Mouse (Mus musculus) bone marrow macrophage, adult 2 months (primary cell): ENCODE results near the gene Crybb1. TPM values are rescaled to one million over a fixed set of nuclear protein-coding genes. Genes with fewer than 3 reads are reported as not detected.

Source experiments
- H3K27ac ChIP-seq: 2 replicates; pipeline ENCODE4 v1.5.1; 2012; ENCODE audit warnings: low read depth, low read length; ENCODE audit not compliant: insufficient read depth
- H3K4me1 ChIP-seq: 2 replicates; pipeline ENCODE4 v1.6.1; 2012; ENCODE audit warnings: low read length; ENCODE audit not compliant: control insufficient read depth, insufficient read depth
- H3K4me3 ChIP-seq: 2 replicates; pipeline ENCODE4 v1.5.1; 2012; ENCODE audit warnings: mild to moderate bottlenecking, low read length, moderate library complexity; ENCODE audit not compliant: insufficient read depth
- CTCF ChIP-seq: IDR thresholded peaks from 2 replicates; pipeline ENCODE4 v1.5.1; 2012; ENCODE audit warnings: low read depth, mild to moderate bottlenecking, low read length, moderate library complexity
- POLR2A ChIP-seq: IDR thresholded peaks from 2 replicates; pipeline ENCODE4 v1.6.1; 2012; ENCODE audit warnings: mild to moderate bottlenecking, low read depth, low read length, borderline replicate concordance
- polyA plus RNA-seq: library from polyadenylated mRNA; stranded (reverse); fragments of >200 nt; gene quantifications from 2 replicates; pipeline ENCODE4 v1.2.4, GENCODE M21; 2012; ENCODE audit not compliant: missing spikeins, insufficient read depth, insufficient read length

Crybb1 gene
- polyA plus RNA-seq, 1 experiment: not detected

GRCm38 (mm10) chr5:112237866-112238570 is 17.6 kb upstream of the Crybb1 start:
- H3K4me1 ChIP-seq: no peaks in the 10 kb centered on the region
- no peak overlapping the region for H3K27ac ChIP-seq
- TF ChIP-seq CTCF (no peak), POLR2A (no peak)
- no peak overlapping the region for H3K4me3 ChIP-seq

GRCm38 (mm10) chr5:112238781-112239482 is 16.7 kb upstream of the Crybb1 start:
- H3K4me1 ChIP-seq: no peaks in the 10 kb centered on the region
- no peak overlapping the region for H3K4me3 ChIP-seq
- TF ChIP-seq POLR2A (no peak), CTCF (no peak)
- H3K27ac ChIP-seq: no peak overlapping the region

DNA sequence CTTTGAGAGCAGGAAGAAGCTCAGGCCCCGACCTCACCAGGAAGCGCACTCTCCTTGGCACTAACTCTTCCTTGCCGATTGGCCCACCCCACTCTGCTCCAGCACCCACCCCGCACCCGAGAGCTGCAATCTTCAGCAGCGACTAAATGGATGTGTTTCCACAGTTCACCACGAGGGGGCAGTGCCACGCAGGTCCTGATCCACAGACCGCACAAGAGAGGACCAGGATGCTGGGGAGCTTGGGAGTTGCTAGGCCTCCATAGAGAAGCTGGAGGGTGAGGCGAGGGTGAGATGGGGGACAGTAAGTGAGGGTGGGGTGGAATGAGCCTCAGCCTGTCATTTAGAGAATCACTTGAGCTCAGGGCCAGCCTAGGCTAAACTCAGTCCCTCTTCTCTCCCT is 14.9 kb upstream of the Crybb1 start:
- no peak overlapping the region for H3K27ac ChIP-seq
- no peaks in the 10 kb centered on the region for H3K4me1 ChIP-seq
- no peak overlapping the region for H3K4me3 ChIP-seq
- TF ChIP-seq CTCF: peak; percentile 61; the same call in 1 of the 2 replicates
- no peak for TF ChIP-seq POLR2A

DNA sequence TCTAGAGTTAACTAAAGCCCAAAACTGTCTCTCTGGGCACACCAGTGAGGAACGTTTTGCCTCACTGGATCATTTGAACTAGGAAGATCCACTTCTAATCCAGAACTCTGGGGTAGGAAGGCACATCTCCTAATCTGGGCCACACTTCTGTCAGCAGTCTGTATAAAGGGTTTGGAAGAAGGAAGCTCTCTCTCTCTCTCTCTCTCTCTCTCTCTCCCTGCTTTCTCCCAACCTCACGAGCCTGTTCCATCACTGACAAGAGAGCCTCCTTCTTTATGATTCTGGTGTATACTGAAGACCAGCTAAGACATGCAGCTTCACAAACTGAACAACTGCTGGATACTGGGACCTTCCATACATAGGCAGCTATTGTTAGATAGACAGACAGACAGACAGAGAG is 13.8 kb upstream of the Crybb1 start:
- Histone ChIP-seq H3K27ac (no peak overlapping the region), H3K4me1 (no peaks in the 10 kb centered on the region), H3K4me3 (no peak overlapping the region)
- TF ChIP-seq CTCF: no peak
- no peak for TF ChIP-seq POLR2A

DNA sequence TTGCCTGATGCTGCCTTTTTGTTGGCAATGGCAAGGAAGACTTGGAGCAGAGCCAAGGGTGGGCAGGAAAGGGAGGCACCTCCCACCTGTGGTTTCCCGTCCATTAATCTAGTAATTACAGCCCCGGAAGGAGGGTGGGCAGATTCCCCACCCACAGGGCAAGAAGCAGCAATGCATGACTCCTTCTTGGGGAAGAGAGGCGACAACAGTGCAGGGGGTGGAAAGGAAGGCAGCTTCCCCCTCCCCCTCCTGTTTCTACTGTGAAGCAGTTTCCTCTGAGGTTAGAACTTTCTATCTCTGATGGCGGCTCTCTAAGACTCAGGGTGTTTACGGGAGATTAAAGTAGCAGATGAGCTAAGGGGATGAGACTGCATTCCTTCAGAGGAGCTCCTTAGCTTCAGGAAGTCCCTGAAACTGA is 13.2 kb upstream of the Crybb1 start:
- no peak for TF ChIP-seq CTCF
- Histone ChIP-seq H3K27ac (no peak overlapping the region), H3K4me1 (no peaks in the 10 kb centered on the region), H3K4me3 (no peak overlapping the region)

GRCm38 (mm10) chr5:112243041-112243440 is 12.6 kb upstream of the Crybb1 start:
- H3K4me3 ChIP-seq: no peak overlapping the region
- TF ChIP-seq POLR2A (no peak), CTCF (no peak)
- no peaks in the 10 kb centered on the region for H3K4me1 ChIP-seq
- no peak overlapping the region for H3K27ac ChIP-seq

GRCm38 (mm10) chr5:112243539-112244274 is 11.9 kb upstream of the Crybb1 start:
- H3K4me3 ChIP-seq: no peak overlapping the region
- no peak overlapping the region for H3K27ac ChIP-seq
- H3K4me1 ChIP-seq: no peaks in the 10 kb centered on the region
- TF ChIP-seq POLR2A (no peak), CTCF (no peak)

- H3K4me3 ChIP-seq: no peak overlapping the region
- H3K4me1 ChIP-seq: no peaks in the 10 kb centered on the region
- H3K27ac ChIP-seq: no peak overlapping the region
- TF ChIP-seq POLR2A: no peak
- TF ChIP-seq CTCF: no peak
Measured at GRCm38 (mm10) chr5:112244275-112244562, 11.4 kb upstream of the Crybb1 start.

GRCm38 (mm10) chr5:112244890-112245615 is 10.6 kb upstream of the Crybb1 start:
- Histone ChIP-seq H3K4me1 (no peaks in the 10 kb centered on the region), H3K27ac (no peak overlapping the region), H3K4me3 (no peak overlapping the region)
- TF ChIP-seq CTCF (no peak), POLR2A (no peak)

- Histone ChIP-seq H3K27ac (no peak overlapping the region), H3K4me3 (no peak overlapping the region), H3K4me1 (peaks cover 15% of the 10 kb centered on the region)
- TF ChIP-seq POLR2A (no peak), CTCF (no peak)
Measured at GRCm38 (mm10) chr5:112247399-112247798, 8.2 kb upstream of the Crybb1 start.
